Mouse (Mus musculus) mouse embryonic stem cell (cell line): Measurements from ENCODE around the gene Ntng1.

Experiments used
- in situ Hi-C, 2 experiments: fragments of 300-500 bp; cut with MboI; formaldehyde crosslinking; loops; 1 replicate in 1 of 2; 3 replicates in 1 of 2; pipeline ENCODE4 v1.14.3; 2019 to 2020; ENCODE audit warnings: low sequenced_read_pairs in 2 of 2, low pct_unique_long_range_greater_than_20kb in 1 of 2, mixed read lengths in 1 of 2; ENCODE audit not compliant: unreplicated experiment in 1 of 2

Gene Ntng1

DNA sequence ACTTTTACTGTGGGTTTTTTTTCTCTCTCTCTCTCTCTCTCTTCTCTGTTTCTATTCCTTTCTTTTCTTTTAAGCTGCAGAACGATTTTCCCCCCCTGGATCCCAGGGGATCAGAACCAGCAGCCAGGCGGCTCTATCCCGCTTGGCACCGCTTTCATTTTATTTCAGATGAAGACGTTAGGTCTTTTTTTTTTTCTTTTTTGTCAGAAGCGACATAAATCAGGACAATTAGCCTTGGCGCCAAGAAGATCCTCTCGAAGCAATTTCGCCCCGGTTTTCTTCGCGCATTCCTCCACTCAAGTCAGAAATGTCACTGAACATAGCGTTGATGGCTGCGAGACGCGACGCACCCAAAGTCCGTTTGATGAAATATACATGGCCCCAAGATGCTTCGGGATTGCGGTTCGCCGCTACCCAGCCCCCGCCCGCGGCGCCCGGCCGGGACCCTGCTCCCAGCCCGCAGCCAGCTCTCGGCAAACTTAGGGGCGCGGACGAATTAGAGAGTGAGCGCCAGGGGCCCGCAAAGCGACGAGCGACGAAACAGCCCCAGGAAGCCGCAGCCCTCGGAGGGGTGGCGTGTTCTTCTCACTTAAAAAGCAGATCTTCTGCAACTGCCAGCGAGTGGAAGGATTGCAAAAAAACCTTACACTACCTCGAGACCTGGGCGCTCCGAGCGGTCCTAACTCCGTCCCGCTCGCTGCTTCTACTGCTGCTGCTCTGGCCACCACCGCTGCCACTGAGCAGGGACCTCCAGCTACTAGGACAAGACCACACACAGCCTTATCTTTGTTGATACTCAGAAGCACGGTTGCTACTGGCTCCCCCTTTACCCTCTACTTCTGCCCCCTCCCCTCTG is at the start of gene Ntng1:
Gene Ntng1, minus strand, starts transcription at position 806 of the 856 bp plus-strand sequence.
- in situ Hi-C loops: no loop called here

DNA sequence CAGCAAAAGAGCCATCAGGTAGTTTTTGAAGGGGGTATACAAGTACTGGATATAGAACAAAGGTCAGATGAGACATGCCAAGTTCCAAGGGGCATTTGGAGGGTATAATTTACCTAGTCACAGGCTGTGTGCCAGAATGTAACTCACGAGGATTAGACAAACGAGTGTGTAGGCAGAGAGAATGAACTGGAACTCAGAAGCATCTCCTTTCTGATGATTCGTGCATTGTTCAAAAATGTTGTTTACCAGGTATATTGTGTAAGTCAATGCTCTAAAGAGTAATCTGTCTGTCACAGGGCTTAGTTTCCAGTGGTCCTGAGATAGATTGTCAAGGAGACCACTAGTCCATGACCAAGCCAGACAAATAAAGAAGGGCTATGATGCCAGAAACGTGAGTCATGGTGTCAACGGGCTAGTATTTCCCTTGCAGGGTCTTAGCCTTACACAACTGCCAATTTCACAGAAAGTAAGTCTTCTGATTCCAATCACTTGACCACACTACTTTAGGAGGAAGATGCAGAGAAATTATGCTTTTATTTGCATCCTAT is 43.7 kb upstream of the Ntng1 start:
- in situ Hi-C loops: no loop called here

DNA sequence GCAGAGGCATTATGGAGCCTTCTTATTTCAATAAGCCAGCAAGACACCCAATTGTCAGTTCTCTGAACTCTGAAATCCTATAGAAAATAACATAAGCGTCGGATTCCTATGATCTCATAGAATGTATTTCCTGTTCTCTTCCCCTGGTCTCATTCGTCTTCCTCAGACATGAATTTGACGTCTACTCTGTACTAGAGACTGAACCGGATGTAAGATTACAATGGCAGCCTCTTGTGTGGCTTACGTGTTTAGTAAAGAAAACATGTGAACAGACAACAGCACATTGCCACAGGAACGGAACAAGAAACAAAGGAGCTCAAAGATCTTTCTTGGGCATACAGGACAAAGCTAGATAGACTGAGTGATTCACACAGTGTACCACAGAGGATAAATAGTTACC is 5.3 kb upstream of the Ntng1 start:
- in situ Hi-C loops: no loop called here

DNA sequence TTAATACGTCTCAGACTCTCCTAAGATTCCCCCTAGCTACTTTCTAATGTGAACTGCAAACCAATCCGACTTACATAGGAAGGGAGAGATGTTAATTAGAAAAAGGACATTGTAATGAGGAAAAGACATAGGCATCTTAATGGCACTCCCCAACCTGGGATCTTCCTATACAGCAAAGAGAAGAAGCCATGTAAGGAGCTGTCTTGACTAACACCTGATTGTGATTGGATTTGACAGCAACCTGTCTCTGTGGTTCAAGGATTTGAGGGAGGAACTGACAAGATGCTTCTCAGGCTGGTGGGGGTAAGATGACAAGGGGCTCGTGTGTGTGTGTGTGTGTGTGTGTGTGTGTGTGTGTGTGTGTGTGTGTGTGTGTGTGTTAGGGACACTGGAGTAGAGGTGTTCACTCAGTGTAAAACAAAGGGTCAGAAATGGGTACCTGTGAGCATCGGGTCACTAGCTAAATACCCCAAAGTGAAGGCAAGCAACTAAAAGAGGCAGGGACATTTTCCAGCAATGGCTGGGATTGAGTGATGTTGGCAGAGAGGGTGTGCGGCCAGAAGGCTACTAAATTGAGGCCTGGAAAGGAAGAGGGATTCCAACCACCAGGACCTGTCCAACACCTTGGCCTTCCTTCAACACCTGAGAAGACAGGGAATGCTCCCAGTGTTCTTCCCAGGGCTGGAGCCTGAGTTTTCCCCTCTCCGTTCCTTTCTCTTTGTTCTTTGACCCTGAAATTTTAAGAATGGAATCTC is 667 bp upstream of the Ntng1 start:
- in situ Hi-C loops: no loop called here

DNA sequence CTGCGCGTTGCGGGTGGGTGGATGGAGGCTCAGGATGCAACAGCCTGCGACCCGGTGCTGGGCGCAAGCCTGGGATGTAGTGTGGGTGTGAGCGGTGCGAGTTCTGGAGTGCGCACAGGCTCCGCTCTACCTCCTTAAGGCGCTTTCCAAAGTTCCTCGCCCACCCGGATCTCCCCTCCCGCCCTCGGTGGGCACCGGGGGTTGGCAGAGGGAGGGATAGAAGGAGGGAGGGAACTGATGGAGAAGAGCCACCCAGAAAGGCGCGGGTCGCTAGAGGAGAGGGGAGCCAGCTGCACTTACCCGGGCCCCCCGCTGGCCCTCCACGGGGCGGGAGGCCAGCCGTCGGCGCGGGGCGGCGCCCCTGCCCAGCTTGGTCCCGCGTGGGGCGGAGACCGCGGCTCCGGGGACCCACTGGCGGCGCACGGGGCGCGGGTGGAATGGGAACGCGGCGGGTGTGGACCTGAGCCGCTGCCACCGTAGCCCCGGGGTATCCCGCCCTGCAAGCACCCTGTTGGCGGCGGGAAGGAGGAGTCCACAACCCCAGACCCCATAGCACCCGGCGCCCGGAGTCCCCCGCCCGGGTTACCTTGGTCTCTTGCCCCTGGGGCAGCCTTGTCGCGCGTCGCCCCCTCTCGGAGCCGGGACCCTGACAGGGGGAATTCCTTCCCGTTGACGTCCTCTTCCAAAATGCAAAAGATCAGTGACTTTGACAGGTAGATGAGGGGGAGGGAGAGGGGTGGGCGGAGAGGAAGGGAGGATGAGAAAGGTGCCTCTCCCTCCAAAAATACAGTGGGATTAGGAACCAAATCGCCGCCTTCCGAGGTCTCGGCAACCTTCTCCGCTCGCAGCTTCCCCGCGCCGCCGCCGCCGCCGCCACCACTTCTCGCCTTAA is 1.3 kb downstream of the Ntng1 start:
- in situ Hi-C loops: no loop called here

DNA sequence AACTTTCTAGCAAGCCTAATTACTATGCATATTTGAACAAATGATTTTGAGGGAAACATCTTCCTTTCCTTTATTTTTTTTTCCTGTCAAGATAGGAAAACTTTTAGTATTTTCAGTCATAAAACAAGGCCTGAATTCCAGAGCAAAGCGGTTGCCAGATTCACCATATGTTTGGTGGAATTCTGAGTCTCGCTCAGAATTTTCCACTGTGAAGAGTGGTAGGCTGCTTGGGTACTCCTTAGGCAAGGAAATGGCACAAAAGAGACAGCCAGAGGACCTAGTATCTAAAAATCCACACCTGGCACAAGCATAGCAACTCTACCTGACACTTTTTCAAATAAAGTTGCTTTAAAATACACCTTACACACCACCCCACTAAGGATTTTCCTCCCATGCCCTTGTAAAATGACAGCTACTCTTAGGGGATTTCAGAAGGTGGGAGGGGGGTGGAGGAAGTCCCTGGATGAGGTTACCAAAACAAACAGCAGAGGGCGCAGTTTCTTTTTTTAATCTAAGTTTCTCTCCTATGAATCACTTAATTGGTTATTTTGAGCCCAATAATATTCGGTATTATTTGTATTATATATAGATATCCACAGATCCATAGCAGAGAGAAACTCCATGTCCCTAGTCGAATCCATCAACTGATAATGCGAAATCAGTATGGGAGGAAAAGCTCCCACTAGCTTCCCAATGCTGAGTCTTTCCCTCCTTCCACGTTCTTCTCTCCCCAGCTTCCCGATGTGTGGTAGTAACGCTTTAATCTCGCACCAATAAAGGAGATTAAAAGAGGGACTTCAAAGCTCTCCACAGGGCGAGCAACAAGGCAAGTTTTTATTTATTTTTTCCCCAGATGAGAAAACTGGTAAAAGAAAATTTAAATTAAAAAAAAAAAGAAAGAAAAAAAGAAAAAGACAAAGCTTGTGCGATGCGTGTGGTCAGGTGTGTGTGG is 2.2 kb downstream of the Ntng1 start:
- in situ Hi-C loops: no loop called here

DNA sequence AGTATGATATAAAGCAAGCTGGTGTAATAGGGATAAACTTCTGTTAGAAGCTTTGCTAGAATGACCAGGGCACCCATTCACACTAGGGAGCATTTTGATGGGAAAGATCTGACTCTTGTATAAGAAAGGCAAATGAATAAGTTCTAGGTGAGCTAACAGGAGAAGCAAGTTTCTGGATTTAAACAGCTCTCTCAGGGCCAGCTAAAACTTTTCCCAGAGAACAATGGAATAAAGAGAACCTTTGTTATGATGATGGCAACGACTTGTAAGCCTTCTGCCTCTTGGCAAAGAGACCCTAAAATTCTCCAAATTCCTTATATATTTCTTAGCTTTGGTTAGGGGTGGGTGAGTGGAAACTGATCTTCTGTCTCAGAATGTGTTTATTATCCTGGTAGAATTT is 7.7 kb downstream of the Ntng1 start:
- in situ Hi-C loops: no loop called here

DNA sequence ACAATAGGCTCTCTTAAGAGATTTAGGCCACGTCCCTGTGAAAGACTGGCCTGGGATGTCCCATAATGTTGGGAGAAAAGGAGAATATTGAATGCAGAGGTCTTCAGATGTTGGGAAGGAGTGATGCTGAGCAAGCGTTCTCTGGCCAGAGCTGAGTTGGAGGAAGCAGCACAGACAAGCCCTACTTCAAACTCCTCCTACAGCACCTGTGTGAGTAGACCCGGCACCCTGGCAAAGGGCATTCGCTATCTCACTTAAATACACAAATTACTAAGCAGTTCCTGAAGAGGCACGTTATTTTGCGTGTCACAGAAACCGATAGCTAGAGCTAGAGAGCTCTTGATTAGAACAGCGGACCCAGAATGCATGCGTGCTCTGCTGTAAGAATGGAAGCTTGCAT is 10.7 kb downstream of the Ntng1 start:
- in situ Hi-C loops: no loop called here

DNA sequence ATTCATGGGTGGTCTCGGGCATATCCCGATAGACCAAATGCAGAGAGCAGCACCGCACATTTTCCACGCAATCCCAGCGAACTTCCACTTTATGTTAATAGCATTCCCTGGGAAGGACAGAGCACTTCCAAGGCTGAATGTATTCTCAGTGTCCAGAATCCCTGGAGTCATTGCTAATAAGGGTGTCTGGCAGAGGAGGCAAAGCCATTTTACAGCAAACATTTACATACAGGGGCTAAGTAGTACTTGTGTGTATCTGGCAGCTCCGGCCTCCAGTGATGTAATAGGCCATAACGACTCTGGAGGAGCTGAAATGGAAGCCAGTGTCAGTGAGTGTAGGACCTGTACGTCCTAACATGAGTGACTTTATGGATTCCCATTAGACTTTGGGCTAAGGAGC is 11.5 kb downstream of the Ntng1 start:
- in situ Hi-C loops: no loop called here

DNA sequence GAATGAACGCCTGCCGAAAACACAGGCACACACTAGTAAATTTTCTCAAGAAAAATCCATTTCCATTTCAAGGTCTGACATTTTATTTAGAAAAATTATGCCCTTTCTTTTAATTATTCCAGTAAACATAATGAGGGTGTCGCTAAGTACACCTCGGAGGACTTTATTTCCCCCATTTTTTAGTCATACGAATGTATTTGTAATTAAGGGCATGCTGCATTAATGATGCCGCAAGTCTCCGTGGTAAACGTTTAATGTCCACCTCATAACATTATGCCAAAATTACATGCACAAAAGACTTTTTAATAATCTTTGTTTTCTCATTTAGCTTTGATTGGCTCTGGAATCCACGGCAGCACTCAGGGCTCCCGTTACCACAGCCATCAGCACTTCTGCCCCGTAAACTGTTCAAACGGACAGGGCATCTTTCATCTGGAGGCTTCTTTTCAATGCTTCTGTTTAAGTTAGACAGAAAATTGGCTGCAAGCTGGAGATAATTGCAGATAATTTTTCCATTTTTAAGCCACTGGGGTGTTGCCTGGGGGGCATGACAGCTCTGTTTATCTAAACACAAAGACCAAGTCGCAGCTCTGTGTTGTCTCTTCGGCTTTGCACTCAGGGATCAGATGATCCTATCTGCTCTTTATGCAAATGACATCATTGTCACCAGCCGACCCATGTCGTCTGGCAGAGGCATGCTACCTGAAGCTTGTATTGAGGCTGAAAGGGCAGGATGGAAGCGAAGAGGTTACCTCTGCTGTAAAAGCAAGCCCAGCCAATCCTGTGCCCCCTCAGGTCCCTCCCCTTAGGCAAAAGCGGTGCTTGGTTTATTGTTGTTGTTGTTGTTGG is 12.5 kb downstream of the Ntng1 start:
- in situ Hi-C loops: no loop called here

DNA sequence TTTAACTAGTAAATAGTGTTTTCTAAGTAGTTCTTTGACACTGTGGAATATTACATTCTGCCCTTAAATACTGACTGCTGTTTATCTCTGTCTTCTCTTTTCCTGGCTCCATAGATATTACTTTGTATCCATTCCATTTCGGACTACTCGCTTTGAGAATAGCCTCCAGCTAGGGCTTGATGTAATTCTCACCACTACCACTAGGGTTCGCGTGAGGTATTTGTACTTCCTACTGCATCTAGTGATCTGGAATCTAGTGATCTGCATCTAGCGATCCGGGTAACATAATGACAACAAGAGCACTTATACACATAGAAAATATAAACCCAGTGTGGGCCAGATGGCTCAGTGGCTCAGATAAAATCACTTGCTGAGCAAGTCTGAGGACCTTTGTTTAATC is 14.2 kb downstream of the Ntng1 start:
- in situ Hi-C loops: no loop called here

DNA sequence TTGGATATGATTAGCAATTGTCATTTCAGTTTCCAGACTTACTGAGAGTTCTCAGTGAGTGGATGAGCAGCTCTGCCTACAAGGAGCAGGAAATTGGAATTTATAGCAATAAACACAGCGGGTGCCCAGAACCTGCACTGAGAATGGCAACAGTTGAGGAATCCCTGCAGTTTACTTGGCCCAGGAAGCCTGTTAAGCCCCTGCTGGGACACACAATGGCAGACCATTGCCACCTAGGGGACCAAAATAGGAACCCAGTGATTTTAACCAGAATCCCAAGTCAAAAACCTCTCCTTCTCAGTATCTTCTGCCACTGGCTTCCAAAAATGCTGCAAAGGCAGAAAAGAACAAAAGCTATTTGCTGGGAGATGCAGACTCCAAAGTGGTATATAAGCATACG is 37.8 kb downstream of the Ntng1 start:
- in situ Hi-C loops: no loop called here

DNA sequence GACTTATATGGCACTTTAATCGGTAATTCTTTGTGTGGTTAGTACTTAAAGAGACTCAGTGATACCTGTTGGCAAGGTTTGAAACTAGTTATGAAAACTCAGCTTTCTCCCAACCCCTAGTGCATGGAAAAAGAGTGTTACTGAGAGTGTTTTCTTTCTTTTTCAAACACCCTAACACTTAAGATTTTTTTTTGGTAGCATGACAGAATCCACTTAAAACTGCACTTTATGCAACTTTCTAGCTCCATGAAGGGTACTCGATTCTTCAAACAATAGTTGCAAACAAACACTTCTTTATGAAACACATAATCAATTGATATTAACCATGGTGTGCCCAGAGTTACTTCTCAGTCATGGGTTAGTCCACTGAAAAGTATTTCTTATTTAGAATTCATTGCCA is 49.4 kb downstream of the Ntng1 start:
- in situ Hi-C loops: no loop called here

DNA sequence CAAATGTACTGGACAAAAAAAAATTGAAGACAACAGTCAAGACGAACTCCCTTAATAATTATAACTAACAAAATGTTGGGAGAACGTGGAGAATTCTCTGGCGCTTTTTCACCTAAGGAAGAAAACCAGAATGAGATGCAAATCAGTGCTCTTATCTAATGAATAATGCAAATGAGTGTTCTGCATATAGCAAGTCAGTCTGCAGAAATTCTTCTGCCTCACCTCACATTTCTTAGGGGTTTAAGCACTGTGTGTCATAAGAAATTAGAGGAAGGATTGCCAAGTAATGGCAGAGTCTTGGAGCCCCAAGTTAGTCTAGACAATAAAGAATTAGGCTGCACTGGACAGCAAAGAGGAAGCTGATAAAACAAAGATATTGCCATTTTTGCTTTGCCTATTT is 49.8 kb downstream of the Ntng1 start:
- in situ Hi-C loops: no loop called here

DNA sequence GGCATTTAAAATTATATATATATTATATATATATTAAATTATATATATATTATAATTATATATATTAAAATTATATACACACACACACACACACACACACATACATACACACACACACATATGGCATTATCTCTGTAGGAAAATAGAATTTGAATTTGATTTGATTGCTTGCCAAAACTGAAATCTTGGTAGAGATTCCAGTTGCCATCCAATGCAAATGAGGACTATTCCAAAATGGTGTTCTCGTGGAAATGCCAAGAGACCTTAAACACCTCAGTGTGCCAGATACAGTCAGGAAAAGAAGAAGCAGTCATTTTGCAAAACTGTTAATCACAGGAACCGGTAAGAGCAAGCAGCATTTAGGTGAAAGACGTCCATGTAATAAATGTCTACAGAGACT is 51.3 kb downstream of the Ntng1 start:
- in situ Hi-C loops: no loop called here

DNA sequence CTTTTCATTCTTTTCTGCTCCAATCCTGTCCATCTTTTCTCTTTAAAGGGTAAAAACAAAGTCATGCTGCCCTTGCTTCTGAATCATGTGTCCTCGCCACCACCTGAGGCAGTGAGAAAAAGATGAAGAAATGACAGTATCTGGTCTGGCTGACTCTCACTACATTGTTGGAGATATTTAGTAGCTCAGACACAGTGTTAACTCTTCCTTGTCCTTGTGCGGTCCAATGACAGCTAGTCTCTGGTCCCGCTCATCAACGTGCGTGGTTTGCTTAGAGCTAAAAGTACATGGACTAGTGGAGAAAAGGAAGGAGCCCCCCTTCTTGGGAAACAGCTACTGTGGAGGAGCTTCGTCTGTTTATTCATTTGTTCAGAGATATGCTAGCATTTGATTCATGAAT is 56.6 kb downstream of the Ntng1 start:
- in situ Hi-C loops: no loop called here

DNA sequence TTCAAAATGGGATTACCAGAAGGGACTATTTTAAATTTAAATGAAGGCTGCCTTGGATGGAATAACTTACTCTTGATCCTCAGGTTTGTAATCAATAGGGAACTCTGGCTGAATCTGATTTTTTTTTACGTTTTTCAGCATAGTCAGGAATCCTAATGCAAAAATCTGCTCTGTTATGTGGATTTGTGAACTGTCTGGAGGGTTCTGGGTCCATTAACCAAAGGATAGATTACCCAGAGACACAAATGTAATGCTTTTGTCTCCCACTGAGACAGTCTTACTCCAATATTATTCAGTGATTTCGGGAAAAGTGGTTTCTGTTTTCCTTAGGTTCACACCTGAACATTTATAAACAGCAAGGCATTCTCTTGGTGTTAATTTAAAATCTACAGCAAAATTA is 58.5 kb downstream of the Ntng1 start:
- in situ Hi-C loops: no loop called here
